Mouse (Mus musculus) G1E (cell line): ENCODE measurements around the gene Park7.

Experiments
- CTCF ChIP-seq: IDR thresholded peaks from 2 replicates; pipeline ENCODE4 v1.5.1; 2012; ENCODE audit warnings: low read depth, low read length, inconsistent platforms, mixed read lengths
- POLR2AphosphoS5 ChIP-seq: IDR thresholded peaks from 2 replicates; pipeline ENCODE4 v1.6.1; 2012; ENCODE audit warnings: low read depth, low read length, inconsistent platforms; ENCODE audit not compliant: insufficient replicate concordance
- TAL1 ChIP-seq: conservative IDR thresholded peaks from 2 replicates; pipeline ENCODE4 v1.6.1; 2012; ENCODE audit warnings: low read depth, low read length, inconsistent platforms, mixed read lengths

- TF ChIP-seq TAL1, result no peak
- TF ChIP-seq CTCF, result no peak
- no peak for TF ChIP-seq POLR2AphosphoS5
Measured at GRCm38 (mm10) chr4:150875393-150875792, 38.8 kb downstream of the Park7 start.
